Mouse (Mus musculus) adrenal gland, adult 2 months (tissue): ENCODE measurements around the gene Gm3376. TPM values are rescaled to one million over a fixed set of nuclear protein-coding genes. Genes with fewer than 3 reads are reported as not detected.
"Not testable (repeated sequence)": the region's sequence is repeated elsewhere in the genome, so short reads cannot be mapped to it uniquely, and the experiment has no call there.

Experiments used
- DNase-seq: peaks from one replicate; pipeline ENCODE4 v3.0.0; 2021
- long read RNA-seq: library from polyadenylated mRNA; stranded (forward); transcript quantifications from one replicate; pipeline ENCODE4 v2.0.0, GENCODE M21; 2021
- polyA plus RNA-seq: library from polyadenylated mRNA; depleted of rRNA; stranded (reverse); fragments of >200 nt; gene quantifications from 2 replicates; pipeline ENCODE4 v1.2.3, GENCODE M21; 2012; rRNA removed
- total RNA-seq, 2 experiments: library from RNA; stranded (reverse); gene quantifications; 2 replicates each; pipeline ENCODE4 v1.2.3; 2021

Gene Gm3376
- total RNA-seq (not detected), polyA plus RNA-seq (not detected in 2 replicates)
- long read RNA-seq, result 0 reads

GRCm38 (mm10) chrY:3771373-3771772 lies at the start of gene Gm3376:
Gm3376 (plus strand) TSS chrY:3771673.
- not testable (repeated sequence) for DNase-seq
